ENCODE assay signal across 8 mouse cellular contexts in the genomic region with DNA sequence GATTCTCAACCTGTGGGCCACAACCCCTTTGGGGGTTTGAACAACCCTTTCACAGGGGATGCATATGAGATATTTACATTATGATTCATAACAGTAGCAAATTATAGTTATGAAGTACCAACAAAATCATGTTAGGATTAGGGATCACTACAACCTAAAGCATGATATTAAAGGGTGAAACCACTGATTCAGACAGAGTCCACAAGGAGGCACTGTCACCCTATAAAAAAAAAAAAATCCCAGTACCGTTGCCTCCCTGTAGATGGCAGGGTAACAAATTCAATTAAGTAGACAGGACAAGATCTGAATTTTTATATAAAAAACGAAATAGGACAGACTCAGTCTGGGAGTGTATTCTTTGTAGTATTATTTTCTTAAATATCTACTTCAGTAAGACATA. TPM values are rescaled to one million over a fixed set of nuclear protein-coding genes. Genes with fewer than 3 reads are reported as not detected.
DNase-seq lines count a peak whose midpoint lies in the region; ATAC-seq and TF ChIP-seq lines count a peak whose summit lies in the region.

No protein-coding gene starts in this region.

- no peaks in the 10 kb centered on the region for H3K79me2 ChIP-seq in C2C12 (ENCODE audit: control insufficient read depth, insufficient read depth)

- H3ac ChIP-seq in C2C12 (ENCODE audit: control insufficient read depth, insufficient read length, low read depth): no peak overlapping the region

- ATAC-seq in monocyte, adult 5-6 weeks (replicated peaks; ENCODE audit: insufficient number of reproducible peaks, low FRiP score, low TSS enrichment, poor library complexity, severe bottlenecking): peak; percentile 91

- peak; percentile 56 for DNase-seq in gastrocnemius, adult 18-20 months (ENCODE audit: low spot score)
- DNase-seq in gastrocnemius, postnatal 36 days: no peak
- DNase-seq in c-Kit-positive CD71-positive TER-119-positive erythroid progenitor cells, embryonic 14.5 days (ENCODE audit: low spot score): peak; percentile 85
- peak; percentile 69 for DNase-seq in forelimb bud, embryonic 11.5 days (ENCODE audit: low read depth, low spot score)
- DNase-seq in kidney, postnatal 14 days: peak; percentile 55
- DNase-seq in ovary, postnatal 14 days (ENCODE audit: low spot score): no peak

- H3K27me3 ChIP-seq in C2C12 (ENCODE audit: control insufficient read depth, insufficient read depth, insufficient read length): no peaks in the 10 kb centered on the region

- no peak overlapping the region for H3K4me3 ChIP-seq in C2C12 (ENCODE audit: insufficient read depth, poor library complexity, severe bottlenecking)

- no peaks in the 10 kb centered on the region for H3K79me3 ChIP-seq in C2C12 (ENCODE audit: low read depth)

- H3K36me3 ChIP-seq in C2C12 (ENCODE audit: control insufficient read depth, insufficient read depth): peaks cover 33% of the 10 kb centered on the region

- peak; percentile 51 for TF ChIP-seq CTCF in C2C12 (IDR thresholded peaks at IDR 0.05; ENCODE audit: control insufficient read depth, insufficient read depth, insufficient read length)

- intact Hi-C loops in gastrocnemius, postnatal 36 days (cut with DNase I): loop anchor here (1.0 to 5.0 kb wide), 3 partner anchors 95 to 411 kb away; a partner anchor contains a TSS

TF ChIP-seq in C2C12, 6 proteins besides CTCF, POLR2A, EP300 and RAD21:
- TF ChIP-seq MYOD1 (IDR thresholded peaks at IDR 0.05; ENCODE audit: control insufficient read depth, insufficient read length, low read depth): no peak
- no peak for TF ChIP-seq FOSL1 (IDR thresholded peaks at IDR 0.05; ENCODE audit: insufficient read depth, low read length, poor library complexity, severe bottlenecking)
- no peak for TF ChIP-seq MAX (IDR thresholded peaks at IDR 0.05)
- TF ChIP-seq MYOG (IDR thresholded peaks at IDR 0.05; ENCODE audit: control insufficient read depth, extremely low read depth, insufficient read length): no peak
- no peak for TF ChIP-seq USF1 (IDR thresholded peaks at IDR 0.05; ENCODE audit: low read depth)
- TF ChIP-seq CEBPB (IDR thresholded peaks at IDR 0.05; ENCODE audit: low read depth): no peak

RNA-seq across cellular contexts. Expression of a gene that starts 17.2 kb away (rescaled TPM):
- total RNA-seq in gastrocnemius, adult 18-20 months (2021): 10 to 100 TPM; 61.8 to 77.7 TPM
- total RNA-seq in gastrocnemius, postnatal 36 days (2021): 10 to 100 TPM; 58.2 to 68.0 TPM
- polyA plus RNA-seq in C2C12 (2012; fragmentation: generic; extraction: Trizol): 9.6 TPM
- 136 to 288 TPM (median 244 TPM) in 3 replicates for total RNA-seq in monocyte, adult 5-6 weeks (2017)

Comparison
In these comparisons a context has a peak if more than half of its experiments do, and no peak if none do; other contexts are left out.
1. DNase-seq: peak in gastrocnemius, adult 18-20 months (single experiment), c-Kit-positive CD71-positive TER-119-positive erythroid progenitor cells, embryonic 14.5 days (single experiment), forelimb bud, embryonic 11.5 days (single experiment) and kidney, postnatal 14 days (single experiment); none in gastrocnemius, postnatal 36 days (0 of 2) and ovary, postnatal 14 days (single experiment).